Mouse (Mus musculus): Measurements from ENCODE around the gene Cpa2. TPM values are rescaled to one million over a fixed set of nuclear protein-coding genes. Genes with fewer than 3 reads are reported as not detected.
A peak's percentile ranks its signal among the peaks of the same experiment; 100 is the strongest.

Cpa2 gene
- total RNA-seq, 2 experiments from 2014 or later = not detected

DNA sequence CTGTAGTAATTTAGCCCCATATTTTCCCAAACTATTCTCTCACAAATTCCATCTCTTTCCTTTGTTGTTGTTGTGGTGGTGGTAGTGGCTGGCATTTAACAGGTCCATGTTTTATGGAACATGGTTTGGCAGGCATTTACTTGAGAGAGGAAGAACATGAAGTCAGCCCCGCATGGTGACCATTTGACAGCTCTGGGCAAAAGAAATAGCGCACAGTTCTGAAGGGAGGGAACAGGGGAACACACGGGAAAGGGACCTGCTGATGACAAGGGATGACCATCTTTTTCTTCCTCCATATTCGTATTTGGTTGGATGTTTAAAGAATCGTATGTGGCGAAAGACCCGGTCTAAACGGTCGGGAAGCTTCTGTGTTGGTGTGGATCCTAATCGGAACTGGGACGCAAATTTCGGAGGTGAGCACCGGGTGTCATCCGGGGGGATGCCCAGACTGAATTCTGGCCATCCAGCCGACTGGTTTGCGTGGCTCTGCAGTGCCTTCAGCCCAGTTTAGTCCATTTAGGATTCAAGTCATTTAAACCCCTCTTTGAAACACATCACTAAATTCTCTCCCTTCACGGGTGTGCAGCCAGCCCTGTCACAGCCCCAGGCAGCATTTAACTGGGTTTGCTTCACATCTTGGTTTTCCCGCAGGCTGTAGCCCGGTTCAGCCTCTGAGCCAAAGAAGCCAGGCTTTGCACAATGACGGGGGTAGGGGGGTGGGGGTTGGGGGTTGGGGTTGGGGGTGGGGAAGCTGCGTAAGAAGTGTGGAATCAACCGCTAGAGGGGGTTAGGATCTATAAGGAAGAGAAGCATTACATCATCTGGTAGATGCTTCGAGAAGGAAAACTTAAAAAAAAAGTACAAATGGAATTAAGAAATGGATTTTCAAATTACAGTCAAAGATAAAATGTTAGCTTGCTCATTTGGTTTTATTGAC, 10.5 kb downstream of the Cpa2 start:
- no peak for TF ChIP-seq CTCF (IDR thresholded peaks at IDR 0.05)
- Histone ChIP-seq H3K4me3 (no peak overlapping the region), H3K27ac (no peak overlapping the region)
- DNase-seq = no peak
- intact Hi-C loops (cut with DNase I) = no loop called here

DNA sequence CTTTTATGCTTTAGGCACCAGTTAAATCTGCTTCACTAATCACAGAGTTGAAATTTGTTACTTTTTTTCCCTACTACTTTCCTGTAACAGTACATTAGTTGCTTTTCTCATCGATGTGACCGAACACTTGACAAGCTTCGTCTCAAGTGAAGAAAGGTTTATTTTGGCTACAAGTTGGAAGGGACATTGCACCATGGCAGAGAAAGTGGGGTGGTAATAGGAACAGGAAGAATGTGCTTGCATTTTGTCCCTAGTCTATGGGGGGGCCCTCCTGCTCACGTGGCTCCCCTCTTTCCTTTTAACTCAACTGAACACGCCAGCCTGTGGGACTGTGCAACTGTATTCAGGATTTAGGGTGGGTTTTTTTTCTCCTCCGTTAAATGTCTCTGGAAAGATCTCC, 11.2 kb downstream of the Cpa2 start:
- DNase-seq = no peak
- no peak for TF ChIP-seq CTCF (IDR thresholded peaks at IDR 0.05)
- H3K27ac ChIP-seq = no peak overlapping the region
- intact Hi-C loops (cut with DNase I) = no loop called here
- H3K4me3 ChIP-seq = no peak overlapping the region

- intact Hi-C loops (cut with DNase I) = no loop called here
- H3K27ac ChIP-seq = no peak overlapping the region
- DNase-seq = no peak
- TF ChIP-seq CTCF (IDR thresholded peaks at IDR 0.05) = no peak
- H3K4me3 ChIP-seq = no peak overlapping the region
These were observed 12.1 kb downstream of the Cpa2 start for GRCm38 (mm10) chr6:30553381-30554010.

DNA sequence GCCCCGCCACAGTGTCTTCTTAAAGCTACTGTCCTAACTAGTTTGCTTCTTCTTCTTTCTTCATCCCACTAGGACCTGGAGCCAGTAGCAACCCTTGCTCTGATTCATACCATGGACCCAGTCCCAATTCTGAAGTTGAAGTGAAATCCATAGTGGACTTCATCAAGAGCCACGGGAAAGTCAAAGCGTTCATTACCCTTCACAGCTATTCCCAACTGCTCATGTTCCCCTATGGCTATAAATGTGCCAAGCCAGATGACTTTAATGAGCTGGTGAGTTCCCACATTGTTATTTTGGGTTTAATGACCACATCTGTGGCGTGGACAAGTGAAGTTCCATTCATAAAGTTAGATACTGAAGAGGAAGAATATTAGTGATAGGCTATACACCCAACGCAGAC, 12.7 kb downstream of the Cpa2 start:
- no peak for TF ChIP-seq CTCF (IDR thresholded peaks at IDR 0.05)
- no peak overlapping the region for H3K4me3 ChIP-seq
- intact Hi-C loops (cut with DNase I) = no loop called here
- no peak for DNase-seq
- H3K27ac ChIP-seq = no peak overlapping the region

- no peak for TF ChIP-seq CTCF (IDR thresholded peaks at IDR 0.05)
- H3K27ac ChIP-seq = no peak overlapping the region; the same call in 1 of the 2 replicates
- intact Hi-C loops (cut with DNase I) = no loop called here
- no peak overlapping the region for H3K4me3 ChIP-seq
- DNase-seq = no peak
These were observed 13.3 kb downstream of the Cpa2 start for GRCm38 (mm10) chr6:30554621-30555170.

DNA sequence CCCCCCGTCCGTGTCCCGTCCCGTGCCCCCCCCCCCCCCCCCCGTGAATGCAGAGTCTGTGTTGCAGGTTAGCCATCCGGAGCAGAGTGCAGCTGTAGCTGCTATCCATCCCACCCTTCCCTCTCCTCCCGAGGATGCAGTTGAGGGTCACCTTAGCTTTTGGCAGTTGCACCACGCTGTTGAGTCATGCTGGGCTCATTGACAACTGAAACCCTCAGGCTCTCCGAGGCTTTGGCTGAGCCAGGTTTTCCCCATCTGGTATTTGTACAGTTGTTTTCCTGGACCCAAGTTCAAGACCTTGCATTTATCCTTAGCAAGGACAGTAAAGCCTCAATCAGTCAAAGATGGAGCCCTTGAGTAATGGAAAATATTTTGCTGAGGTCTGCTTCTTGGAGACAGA, 14.7 kb downstream of the Cpa2 start:
- no peak overlapping the region for H3K27ac ChIP-seq
- no peak for TF ChIP-seq CTCF (IDR thresholded peaks at IDR 0.05)

GRCm38 (mm10) chr6:30559726-30560125, 18.3 kb downstream of the Cpa2 start:
- no peak for TF ChIP-seq CTCF (IDR thresholded peaks at IDR 0.05)
- H3K4me3 ChIP-seq = no peak overlapping the region
- no peak overlapping the region for H3K27ac ChIP-seq
- DNase-seq = no peak
- intact Hi-C loops (cut with DNase I) = no loop called here

More for the DNA sequence above, 14.7 kb downstream of the Cpa2 start:
- H3K4me3 ChIP-seq = no peak overlapping the region
- intact Hi-C loops (cut with DNase I) = no loop called here
- peak; percentile 62 for DNase-seq

DNA sequence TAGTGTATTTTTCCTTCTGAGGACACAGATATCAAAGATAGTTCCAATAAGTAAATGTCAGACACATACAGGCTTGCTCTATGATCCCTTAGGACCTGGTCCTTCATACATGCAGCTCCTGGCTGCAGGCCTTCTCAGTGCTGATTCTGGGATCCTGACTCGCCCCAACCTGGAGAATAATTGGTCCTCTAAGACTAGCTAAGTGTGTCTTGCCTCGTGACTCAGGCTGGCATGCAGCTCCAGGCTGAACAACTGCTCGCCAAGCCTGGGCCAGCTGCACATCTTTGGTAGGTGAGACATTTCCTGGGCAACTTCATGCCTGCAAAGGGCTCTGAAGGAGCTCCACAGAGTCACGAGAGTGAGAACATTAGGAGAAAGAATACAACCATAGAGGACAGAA, 20.8 kb downstream of the Cpa2 start:
- no peak for TF ChIP-seq CTCF (IDR thresholded peaks at IDR 0.05)
- intact Hi-C loops (cut with DNase I) = no loop called here
- H3K27ac ChIP-seq = no peak overlapping the region

GRCm38 (mm10) chr6:30563575-30563974, 22.2 kb downstream of the Cpa2 start:
- no peak for DNase-seq
- no peak for TF ChIP-seq CTCF (IDR thresholded peaks at IDR 0.05)
- intact Hi-C loops (cut with DNase I) = no loop called here
- Histone ChIP-seq H3K27ac (no peak overlapping the region), H3K4me3 (no peak overlapping the region)

More for the DNA sequence above, 20.8 kb downstream of the Cpa2 start:
- DNase-seq = no peak
- H3K4me3 ChIP-seq = no peak overlapping the region

GRCm38 (mm10) chr6:30564051-30564450, 22.7 kb downstream of the Cpa2 start:
- no peak for TF ChIP-seq CTCF (IDR thresholded peaks at IDR 0.05)
- no peak overlapping the region for H3K27ac ChIP-seq
- H3K4me3 ChIP-seq = no peak overlapping the region
- intact Hi-C loops (cut with DNase I) = no loop called here
- DNase-seq = no peak

DNA sequence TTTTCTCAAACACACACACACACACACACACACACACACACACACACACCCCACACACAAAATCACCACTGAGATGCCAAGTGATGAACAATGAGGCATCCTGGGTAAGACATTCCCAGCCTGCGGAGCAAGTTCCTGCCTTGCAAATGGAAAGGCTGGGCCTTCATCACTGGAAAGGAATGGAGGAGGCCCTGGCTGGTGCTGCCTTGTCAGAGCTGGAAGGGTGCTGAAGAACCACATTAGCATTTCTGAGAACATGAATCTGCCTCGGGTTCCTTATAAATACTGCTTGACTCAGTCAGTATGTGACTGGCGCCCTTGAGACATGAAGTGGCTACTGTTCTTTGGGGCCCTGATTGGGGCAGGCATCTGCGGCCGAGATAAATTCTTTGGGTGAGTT, 26.7 kb downstream of the Cpa2 start, which contains the start of gene Cpa4:
TSS of gene Cpa4 (plus strand) at position 301 of the 400 bp plus-strand sequence.
- TF ChIP-seq CTCF (IDR thresholded peaks at IDR 0.05) = no peak
- intact Hi-C loops (cut with DNase I) = no loop called here
- H3K27ac ChIP-seq = no peak within 1 kb of the TSS
- DNase-seq = no peak
- H3K4me3 ChIP-seq = no peak within 1 kb of the TSS

- intact Hi-C loops (cut with DNase I) = no loop called here
- Histone ChIP-seq H3K4me3 (no peak overlapping the region), H3K27ac (no peak overlapping the region)
- DNase-seq = no peak
- TF ChIP-seq CTCF (IDR thresholded peaks at IDR 0.05) = no peak
These were observed 27.9 kb downstream of the Cpa2 start for GRCm38 (mm10) chr6:30569331-30569730.

DNA sequence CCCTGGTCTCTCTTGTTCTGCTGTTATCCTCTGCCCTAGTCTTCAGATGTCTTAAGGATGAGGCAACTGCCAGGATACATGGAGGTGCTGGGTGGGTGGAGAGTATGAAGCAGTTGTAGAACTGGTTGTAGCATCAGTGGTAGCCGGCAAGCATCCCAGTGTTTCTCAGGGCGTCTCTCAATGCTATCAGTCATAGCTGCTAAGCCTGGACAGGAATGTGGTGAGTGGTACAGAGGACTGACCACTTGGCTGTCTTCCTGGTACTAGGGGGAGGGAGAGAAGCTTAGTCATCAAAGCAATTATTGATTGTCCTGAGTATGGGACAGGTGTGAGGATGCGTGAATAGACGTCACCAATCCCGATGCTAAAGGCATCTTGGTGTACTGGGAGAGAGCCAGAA, 28.6 kb downstream of the Cpa2 start:
- no peak for DNase-seq
- intact Hi-C loops (cut with DNase I) = no loop called here
- no peak overlapping the region for H3K4me3 ChIP-seq
- TF ChIP-seq CTCF (IDR thresholded peaks at IDR 0.05) = no peak
- H3K27ac ChIP-seq = no peak overlapping the region
